Mouse (Mus musculus) embryonic facial prominence, embryonic 10.5 days (tissue): ENCODE data around the gene Med7. TPM values are rescaled to one million over a fixed set of nuclear protein-coding genes. Genes with fewer than 3 reads are reported as not detected.

Experiments used
- DNase-seq: peaks from one replicate; pipeline ENCODE4 v3.0.0-alpha.2; 2017; ENCODE audit warnings: low spot score
- H3K27ac ChIP-seq: fragments of 300-500 bp; sonication (generic); replicated peaks from 2 replicates; pipeline ENCODE4 v1.5.1; 2016; ENCODE audit warnings: mild to moderate bottlenecking
- H3K27me3 ChIP-seq: fragments of 300-500 bp; sonication (generic); replicated peaks from 2 replicates; pipeline ENCODE4 v1.6.1; 2016; ENCODE audit warnings: low read depth, mild to moderate bottlenecking; ENCODE audit not compliant: poor library complexity, severe bottlenecking
- H3K36me3 ChIP-seq: fragments of 300-500 bp; sonication (generic); replicated peaks from 2 replicates; pipeline ENCODE4 v1.6.1; 2016; ENCODE audit warnings: mild to moderate bottlenecking, moderate library complexity
- H3K4me1 ChIP-seq: fragments of 300-500 bp; sonication (generic); 2 replicates; pipeline ENCODE4 v1.6.1; 2016
- H3K4me3 ChIP-seq: fragments of 300-500 bp; sonication (generic); 2 replicates; pipeline ENCODE4 v1.5.1; 2016; ENCODE audit warnings: mild to moderate bottlenecking, moderate library complexity
- H3K9me3 ChIP-seq: fragments of 300-500 bp; sonication (generic); 2 replicates; pipeline ENCODE4 v1.6.1; 2016; ENCODE audit warnings: mild to moderate bottlenecking
- WGBS: fragments of 180-500 bp; shearing (Covaris S2); methylation state at CpG from one replicate; pipeline ENCODE4 v1.1.7; 2016; 5-methylcytosine and 5-hydroxymethylcytosine counted together
- polyA plus RNA-seq: library from polyadenylated mRNA; unstranded; fragments of >200 nt; fragmentation: Nextera tagmentation; extraction: Ambion mirVana; gene quantifications from 2 replicates; pipeline ENCODE4 v1.2.1, GENCODE M21; 2016

The Med7 gene
- polyA plus RNA-seq, 1 experiment from 2014 or later: 92.0 TPM

- H3K27ac ChIP-seq: peak overlapping the region; percentile 95
Measured at GRCm38 (mm10) chr11:46437459-46438000, 805 bp downstream of the Med7 start.

GRCm38 (mm10) chr11:46439005-46439543, 2.3 kb downstream of the Med7 start:
- H3K4me1 ChIP-seq: peaks cover 12% of the 10 kb centered on the region
- no peaks in the 10 kb centered on the region for H3K27me3 ChIP-seq
- no peak overlapping the region for H3K4me3 ChIP-seq
- WGBS: 91% methylated on average over 5 of the region's 5 CpGs
- no peak overlapping the region for H3K27ac ChIP-seq
- peaks cover 53% of the 10 kb centered on the region for H3K36me3 ChIP-seq
- DNase-seq: no peak
- H3K9me3 ChIP-seq: no peaks in the 10 kb centered on the region

More at GRCm38 (mm10) chr11:46437459-46438000, 805 bp downstream of the Med7 start:
- Histone ChIP-seq H3K27me3 (no peaks in the 10 kb centered on the region), H3K4me1 (peaks cover 12% of the 10 kb centered on the region), H3K36me3 (peaks cover 40% of the 10 kb centered on the region), H3K9me3 (no peaks in the 10 kb centered on the region), H3K4me3 (peak overlapping the region; percentile 79)
- WGBS: 2% methylated on average over 23 of the region's 23 CpGs
- peak; percentile 71 for DNase-seq

GRCm38 (mm10) chr11:46441774-46442173, 5.0 kb downstream of the Med7 start:
- H3K27me3 ChIP-seq: no peaks in the 10 kb centered on the region
- DNase-seq: no peak
- H3K36me3 ChIP-seq: peaks cover 53% of the 10 kb centered on the region
- 88% methylated on average over 1 of the region's 1 CpGs for WGBS
- H3K4me1 ChIP-seq: peaks cover 7% of the 10 kb centered on the region
- no peak overlapping the region for H3K4me3 ChIP-seq
- H3K9me3 ChIP-seq: no peaks in the 10 kb centered on the region
- no peak overlapping the region for H3K27ac ChIP-seq

- Histone ChIP-seq H3K36me3 (peaks cover 53% of the 10 kb centered on the region), H3K27ac (no peak overlapping the region), H3K4me3 (no peak overlapping the region), H3K27me3 (no peaks in the 10 kb centered on the region), H3K4me1 (peaks cover under 1% of the 10 kb centered on the region; the same call in 1 of the 2 replicates), H3K9me3 (no peaks in the 10 kb centered on the region)
- DNase-seq: no peak
- WGBS: 85% methylated on average over 1 of the region's 1 CpGs
Measured at GRCm38 (mm10) chr11:46443152-46443551, 6.4 kb downstream of the Med7 start.

GRCm38 (mm10) chr11:46443979-46444378, 7.3 kb downstream of the Med7 start:
- no peak for DNase-seq
- Histone ChIP-seq H3K9me3 (no peaks in the 10 kb centered on the region), H3K4me3 (no peak overlapping the region), H3K4me1 (no peaks in the 10 kb centered on the region), H3K27me3 (no peaks in the 10 kb centered on the region), H3K27ac (no peak overlapping the region), H3K36me3 (peaks cover 48% of the 10 kb centered on the region)
- 93% methylated on average over 5 of the region's 5 CpGs for WGBS

- Histone ChIP-seq H3K4me1 (no peaks in the 10 kb centered on the region), H3K9me3 (no peaks in the 10 kb centered on the region), H3K27me3 (no peaks in the 10 kb centered on the region), H3K36me3 (peaks cover 27% of the 10 kb centered on the region), H3K27ac (no peak overlapping the region), H3K4me3 (no peak overlapping the region)
- DNase-seq: no peak
- WGBS: 92% methylated on average over 6 of the region's 6 CpGs
Measured at GRCm38 (mm10) chr11:46446150-46446549, 9.4 kb downstream of the Med7 start.

GRCm38 (mm10) chr11:46447644-46448484, 11.1 kb downstream of the Med7 start:
- 83% methylated on average over 13 of the region's 13 CpGs for WGBS
- Histone ChIP-seq H3K36me3 (peaks cover 10% of the 10 kb centered on the region), H3K27me3 (no peaks in the 10 kb centered on the region), H3K4me1 (no peaks in the 10 kb centered on the region), H3K27ac (no peak overlapping the region), H3K4me3 (no peak overlapping the region), H3K9me3 (no peaks in the 10 kb centered on the region)
- DNase-seq: no peak

- Histone ChIP-seq H3K27me3 (no peaks in the 10 kb centered on the region), H3K9me3 (no peaks in the 10 kb centered on the region), H3K27ac (no peak overlapping the region), H3K4me1 (no peaks in the 10 kb centered on the region), H3K4me3 (no peak overlapping the region), H3K36me3 (no peaks in the 10 kb centered on the region; the same call in 1 of the 2 replicates)
- DNase-seq: no peak
- 86% methylated on average over 11 of the region's 11 CpGs for WGBS
Measured at GRCm38 (mm10) chr11:46449461-46450080, 12.8 kb downstream of the Med7 start.

GRCm38 (mm10) chr11:46454453-46455045, 17.8 kb downstream of the Med7 start, which contains the start of gene Havcr2:
Havcr2 (plus strand) TSS chr11:46454935.
- Histone ChIP-seq H3K4me1 (no peaks in the 10 kb centered on the region), H3K27me3 (no peaks in the 10 kb centered on the region), H3K9me3 (no peaks in the 10 kb centered on the region), H3K36me3 (no peaks in the 10 kb centered on the region), H3K4me3 (no peak within 1 kb of the TSS), H3K27ac (no peak within 1 kb of the TSS)
- WGBS: 76% methylated on average over 6 of the region's 6 CpGs
- DNase-seq: no peak

GRCm38 (mm10) chr11:46459960-46460359, 23.2 kb downstream of the Med7 start:
- Histone ChIP-seq H3K4me3 (no peak overlapping the region), H3K9me3 (no peaks in the 10 kb centered on the region), H3K27ac (no peak overlapping the region), H3K27me3 (no peaks in the 10 kb centered on the region), H3K4me1 (no peaks in the 10 kb centered on the region), H3K36me3 (no peaks in the 10 kb centered on the region)
- 83% methylated on average over 3 of the region's 3 CpGs for WGBS
- no peak for DNase-seq

- 85% methylated on average over 5 of the region's 5 CpGs for WGBS
Measured at GRCm38 (mm10) chr11:46461362-46461761, 24.6 kb downstream of the Med7 start.

GRCm38 (mm10) chr11:46461931-46462330, 25.2 kb downstream of the Med7 start:
- no peak overlapping the region for H3K4me3 ChIP-seq
- no peaks in the 10 kb centered on the region for H3K36me3 ChIP-seq
- no peaks in the 10 kb centered on the region for H3K4me1 ChIP-seq
- WGBS: 75% methylated on average over 5 of the region's 5 CpGs
- H3K27ac ChIP-seq: no peak overlapping the region
- no peak for DNase-seq
- H3K9me3 ChIP-seq: no peaks in the 10 kb centered on the region
- H3K27me3 ChIP-seq: no peaks in the 10 kb centered on the region

More at GRCm38 (mm10) chr11:46461362-46461761, 24.6 kb downstream of the Med7 start:
- H3K9me3 ChIP-seq: no peaks in the 10 kb centered on the region
- H3K27ac ChIP-seq: no peak overlapping the region
- no peaks in the 10 kb centered on the region for H3K27me3 ChIP-seq
- H3K36me3 ChIP-seq: no peaks in the 10 kb centered on the region
- no peaks in the 10 kb centered on the region for H3K4me1 ChIP-seq
- DNase-seq: no peak
- no peak overlapping the region for H3K4me3 ChIP-seq
